Mouse (Mus musculus) central nervous system, embryonic 11.5 days (tissue): ENCODE data around the gene Mrpl52. TPM values are rescaled to one million over a fixed set of nuclear protein-coding genes. Genes with fewer than 3 reads are reported as not detected.

Experiments
- polyA plus RNA-seq: library from polyadenylated mRNA; depleted of rRNA; stranded (reverse); fragments of >200 nt; gene quantifications from 2 replicates; pipeline ENCODE4 v1.2.3, GENCODE M21; 2012; rRNA removed

Gene Mrpl52
- 210 and 357 TPM in 2 replicates for polyA plus RNA-seq

DNA sequence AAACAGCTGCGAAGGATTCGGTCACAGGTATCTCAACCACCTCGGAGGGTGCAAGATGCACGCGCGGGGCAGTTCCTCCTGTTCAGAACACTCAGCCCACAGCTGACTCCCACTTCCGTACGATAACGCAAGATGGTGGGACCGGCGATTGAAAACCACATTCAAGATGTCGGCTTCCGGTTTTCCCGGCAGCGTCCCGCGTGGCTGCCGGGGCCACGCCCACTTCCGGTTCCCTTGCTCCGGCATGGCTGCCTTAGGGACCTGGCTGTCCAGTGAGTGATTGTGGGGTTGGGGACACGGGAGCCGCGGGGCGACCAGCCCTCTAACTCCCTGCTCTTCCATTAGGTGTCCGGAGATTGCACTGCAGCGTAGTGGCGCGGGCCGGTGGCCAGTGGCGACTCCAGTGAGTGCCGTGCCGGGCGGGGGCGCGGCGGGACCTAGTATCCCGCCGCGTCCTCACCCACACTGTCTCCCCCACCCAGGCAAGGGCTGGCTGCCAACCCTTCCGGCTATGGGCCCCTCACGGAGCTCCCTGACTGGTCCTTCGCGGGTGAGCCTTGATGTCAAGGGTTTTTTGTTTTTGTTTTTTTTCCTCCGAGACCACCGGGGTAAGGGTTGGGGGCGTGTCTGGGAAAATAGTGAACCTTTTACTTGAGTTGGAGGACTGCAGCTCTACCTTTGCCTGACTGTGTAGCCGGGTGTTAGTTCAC lies at the start of gene Mrpl52:
Gene Mrpl52 (plus strand): TSS at position 221 of the 710 bp plus-strand sequence.

DNA sequence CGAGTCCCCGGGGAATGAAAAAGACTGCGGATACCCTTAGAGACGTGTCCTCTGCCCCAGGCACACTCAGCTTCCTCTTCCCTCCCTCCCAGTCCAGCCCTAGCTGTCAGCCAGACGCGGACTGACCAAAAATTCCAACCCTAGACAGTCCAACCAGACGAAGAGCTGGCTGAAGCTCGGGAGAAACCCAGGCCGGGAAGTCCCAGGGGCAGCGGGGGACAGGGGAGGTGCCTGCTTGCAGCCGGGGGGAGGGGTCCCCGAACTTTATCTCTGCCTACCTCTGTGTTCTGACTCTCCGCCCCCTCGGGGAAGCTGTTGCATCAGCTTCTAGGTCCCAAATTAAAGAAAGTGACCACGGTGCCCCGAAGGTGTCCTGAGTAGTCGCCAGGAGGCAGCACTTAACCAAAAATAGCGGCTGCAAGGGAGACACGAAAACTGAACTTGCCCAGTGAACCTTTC lies 9.1 kb upstream of the Mrpl52 start, which contains the start of gene Slc7a7:
Gene Slc7a7 (minus strand): TSS at position 158 of the 459 bp plus-strand sequence.

GRCm38 (mm10) chr14:54431334-54432077 lies 4.8 kb downstream of the Mrpl52 start, which contains the start of gene Mmp14:
Gene Mmp14 (plus strand): TSS chr14:54431612.

DNA sequence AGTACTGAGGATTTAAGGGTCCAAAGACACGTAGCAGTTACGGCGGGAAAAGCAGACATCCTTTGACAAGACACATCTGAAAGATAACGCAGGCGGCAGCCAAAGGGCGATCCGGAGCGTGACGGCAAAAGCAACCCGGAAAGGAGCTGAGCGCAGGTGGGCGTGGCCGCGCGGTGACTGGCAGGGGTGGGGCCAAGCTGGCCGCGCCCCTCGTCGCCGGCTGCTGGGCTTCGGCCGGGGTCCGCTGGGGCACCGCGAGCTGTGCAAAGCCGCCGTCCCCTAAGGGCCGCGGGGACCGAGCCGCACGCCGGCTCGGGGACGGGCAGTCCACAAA lies 37.2 kb downstream of the Mrpl52 start, which contains the start of gene Lrp10:
Gene Lrp10 (plus strand): TSS at position 179 of the 334 bp plus-strand sequence.

GRCm38 (mm10) chr14:54475941-54476844 lies 49.5 kb downstream of the Mrpl52 start, which contains the start of gene Rem2:
Gene Rem2 (plus strand): TSS chr14:54476100.

Other genes with a start within 250 kb of the Mrpl52 start
- gene Dad1, start 172.8 kb upstream of the Mrpl52 start, polyA plus RNA-seq: 135 and 151 TPM in 2 replicates
- 11.8 and 21.6 TPM in 2 replicates for gene Abhd4, start 172.7 kb upstream of the Mrpl52 start, polyA plus RNA-seq
- not detected in 2 replicates for gene Olfr49, start 142.0 kb upstream of the Mrpl52 start, polyA plus RNA-seq
- gene Oxa1l, start 66.1 kb upstream of the Mrpl52 start, polyA plus RNA-seq: 45.3 and 69.9 TPM in 2 replicates
- 3.5 and 5.9 TPM in 2 replicates for gene Slc7a7, start 9.1 kb upstream of the Mrpl52 start, polyA plus RNA-seq
- 85.8 and 130 TPM in 2 replicates for gene Mmp14, start 4.7 kb downstream of the Mrpl52 start, polyA plus RNA-seq
- gene Lrp10, start 37.2 kb downstream of the Mrpl52 start, polyA plus RNA-seq: 17.4 and 22.5 TPM in 2 replicates
- gene Rem2, start 49.2 kb downstream of the Mrpl52 start, polyA plus RNA-seq: 12.4 and 13.4 TPM in 2 replicates
- 95.6 and 97.4 TPM in 2 replicates for gene Prmt5, start 90.6 kb downstream of the Mrpl52 start, polyA plus RNA-seq
- 31.8 and 35.7 TPM in 2 replicates for gene Haus4, start 127.7 kb downstream of the Mrpl52 start, polyA plus RNA-seq
- gene Ajuba, start 150.6 kb downstream of the Mrpl52 start, polyA plus RNA-seq: 40.6 and 48.1 TPM in 2 replicates
- 11.1 and 13.7 TPM in 2 replicates for gene 4931414P19Rik, start 179.1 kb downstream of the Mrpl52 start, polyA plus RNA-seq
- 240 and 312 TPM in 2 replicates for gene Psmb5, start 191.1 kb downstream of the Mrpl52 start, polyA plus RNA-seq
- gene Psmb11, start 194.5 kb downstream of the Mrpl52 start, polyA plus RNA-seq: 0.10 and 0.24 TPM in 2 replicates
- not detected in 2 replicates for gene Gm17606, start 214.0 kb downstream of the Mrpl52 start, polyA plus RNA-seq
- gene Cdh24, start 214.5 kb downstream of the Mrpl52 start, polyA plus RNA-seq: 45.1 and 50.9 TPM in 2 replicates